Mouse (Mus musculus): ENCODE measurements around the gene Zfp2. TPM values are rescaled to one million over a fixed set of nuclear protein-coding genes. Genes with fewer than 3 reads are reported as not detected.

Zfp2 gene
- total RNA-seq (2014; rRNA removed) (4.3 and 5.1 TPM in 2 replicates), polyA plus RNA-seq (2012; rRNA removed) (1.1 and 1.5 TPM in 2 replicates)

DNA sequence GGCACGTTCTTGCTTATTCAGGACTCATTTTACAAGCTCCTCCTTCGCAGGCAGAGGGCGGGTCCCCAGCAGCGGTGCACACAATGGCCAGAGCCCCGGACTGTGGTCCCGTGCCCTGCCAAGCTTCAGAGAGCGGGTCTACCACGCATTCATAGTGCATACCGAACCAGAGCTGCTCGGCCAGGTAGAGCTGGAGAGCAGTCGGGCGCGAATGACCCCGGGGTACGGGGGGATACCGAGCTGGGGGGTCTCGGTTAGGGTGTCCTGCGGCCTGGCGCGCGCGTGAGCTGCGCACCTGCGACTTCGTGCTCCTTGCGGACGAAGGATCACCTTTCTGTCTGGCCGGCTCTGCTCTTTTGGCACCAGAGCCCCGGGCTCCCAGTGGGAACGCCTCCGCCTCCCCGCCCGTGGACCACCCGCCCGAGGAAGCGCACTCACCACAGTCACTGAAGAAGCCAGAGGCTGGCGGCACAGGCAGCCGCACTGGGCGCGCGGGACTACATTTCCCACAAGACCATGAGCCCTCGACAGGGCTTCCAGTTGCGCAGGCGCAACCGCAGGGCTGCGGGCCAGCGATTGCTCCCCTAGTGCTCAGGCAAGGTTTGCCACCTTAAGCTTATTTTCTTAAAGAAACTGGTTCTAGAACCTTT lies at the start of gene Zfp2:
Zfp2 (minus strand) TSS at position 495 of the 650 bp plus-strand sequence.
- Histone ChIP-seq H3K27me3 (ENCODE audit: control insufficient read depth, insufficient read depth, low read length) (no peaks in the 10 kb centered on the region), H3K4me1 (ENCODE audit: control insufficient read depth, insufficient read depth, low read length) (peaks cover 2% of the 10 kb centered on the region), H3K9ac (ENCODE audit: low read depth, low read length) (peak within 1 kb of the TSS; percentile 82), H3K79me2 (ENCODE audit: control insufficient read depth, insufficient read depth, low read length) (peaks cover 5% of the 10 kb centered on the region; the same call in 1 of the 2 replicates), H3K27ac (replicated peaks; ENCODE audit: insufficient read depth, low read depth, low read length) (peak within 1 kb of the TSS; percentile 59), H3K36me3 (ENCODE audit: control insufficient read depth, insufficient read depth, low read length) (peaks cover 9% of the 10 kb centered on the region), H3K4me3 (ENCODE audit: insufficient read depth, low read depth, low read length) (peak within 1 kb of the TSS; percentile 85)
- peak; percentile 80 for DNase-seq (ENCODE audit: extremely low read depth, low read depth, low spot score)
- 0 out of 2 replicates have a peak, but pooled peaks have one; percentile 29 for TF ChIP-seq POLR2A (IDR thresholded peaks at IDR 0.05; ENCODE audit: extremely low read depth, insufficient read depth, low read length)
- TF ChIP-seq CTCF (IDR thresholded peaks at IDR 0.05; ENCODE audit: low read depth, low read length) = peak; percentile 73
- WGBS = under 1% methylated on average over 47 of the region's 47 CpGs

DNA sequence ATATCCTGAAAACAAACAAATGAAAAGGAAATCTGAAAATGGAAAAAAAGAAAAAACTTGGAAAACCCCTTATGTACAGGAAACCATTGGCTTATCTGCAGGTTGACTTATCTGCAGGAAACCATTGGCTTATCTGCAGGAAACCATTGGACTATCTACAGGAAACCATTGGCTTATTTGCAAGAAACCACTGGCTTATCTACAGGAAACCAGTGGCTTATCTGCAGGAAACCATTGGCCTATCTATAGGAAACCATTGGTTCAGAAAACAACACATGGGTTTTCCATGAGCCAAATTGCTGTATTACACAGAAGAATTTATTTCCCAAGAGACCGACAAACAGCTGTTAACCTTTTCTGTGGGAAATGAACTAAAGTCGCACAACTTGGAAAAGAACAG lies 48.9 kb upstream of the Zfp2 start:
- no peak overlapping the region for H3K27ac ChIP-seq (replicated peaks; ENCODE audit: insufficient read depth, low read depth, low read length)
- no peaks in the 10 kb centered on the region for H3K27me3 ChIP-seq (ENCODE audit: control insufficient read depth, insufficient read depth, low read length)
- H3K4me1 ChIP-seq (ENCODE audit: control insufficient read depth, insufficient read depth, low read length) = no peaks in the 10 kb centered on the region
- 71% methylated on average over 2 of the region's 2 CpGs for WGBS
- no peaks in the 10 kb centered on the region for H3K79me2 ChIP-seq (ENCODE audit: control insufficient read depth, insufficient read depth, low read length)
- H3K9ac ChIP-seq (ENCODE audit: low read depth, low read length) = no peak overlapping the region
- no peaks in the 10 kb centered on the region for H3K36me3 ChIP-seq (ENCODE audit: control insufficient read depth, insufficient read depth, low read length)
- no peak for TF ChIP-seq CTCF (IDR thresholded peaks at IDR 0.05; ENCODE audit: low read depth, low read length)
- no peak for TF ChIP-seq POLR2A (IDR thresholded peaks at IDR 0.05; ENCODE audit: extremely low read depth, insufficient read depth, low read length)
- H3K4me3 ChIP-seq (ENCODE audit: insufficient read depth, low read depth, low read length) = no peak overlapping the region
- no peak for DNase-seq (ENCODE audit: extremely low read depth, low read depth, low spot score)

- Histone ChIP-seq H3K27ac (replicated peaks; ENCODE audit: insufficient read depth, low read depth, low read length) (no peak within 1 kb of the TSS), H3K79me2 (ENCODE audit: control insufficient read depth, insufficient read depth, low read length) (no peaks in the 10 kb centered on the region), H3K27me3 (ENCODE audit: control insufficient read depth, insufficient read depth, low read length) (no peaks in the 10 kb centered on the region), H3K9ac (ENCODE audit: low read depth, low read length) (no peak within 1 kb of the TSS), H3K4me1 (ENCODE audit: control insufficient read depth, insufficient read depth, low read length) (no peaks in the 10 kb centered on the region), H3K36me3 (ENCODE audit: control insufficient read depth, insufficient read depth, low read length) (no peaks in the 10 kb centered on the region), H3K4me3 (ENCODE audit: insufficient read depth, low read depth, low read length) (no peak within 1 kb of the TSS)
- DNase-seq (ENCODE audit: extremely low read depth, low read depth, low spot score) = no peak
- WGBS = 77% methylated on average over 6 of the region's 6 CpGs
- TF ChIP-seq POLR2A (IDR thresholded peaks at IDR 0.05; ENCODE audit: extremely low read depth, insufficient read depth, low read length) (no peak), CTCF (IDR thresholded peaks at IDR 0.05; ENCODE audit: low read depth, low read length) (no peak)
These were observed 37.7 kb upstream of the Zfp2 start, which contains the start of gene Prop1 for GRCm38 (mm10) chr11:50953665-50954064. TSS of gene Prop1 (minus strand) at chr11:50953765.

- 43% methylated on average over 14 of the region's 14 CpGs for WGBS
These were observed 36.3 kb upstream of the Zfp2 start for GRCm38 (mm10) chr11:50952290-50952689.

GRCm38 (mm10) chr11:50943506-50943905 lies 27.5 kb upstream of the Zfp2 start, which contains the start of gene 4933414I15Rik:
TSS of gene 4933414I15Rik (minus strand) at chr11:50943765.
- 73% methylated on average over 14 of the region's 14 CpGs for WGBS
- Histone ChIP-seq H3K4me3 (ENCODE audit: insufficient read depth, low read depth, low read length) (no peak within 1 kb of the TSS), H3K4me1 (ENCODE audit: control insufficient read depth, insufficient read depth, low read length) (no peaks in the 10 kb centered on the region), H3K79me2 (ENCODE audit: control insufficient read depth, insufficient read depth, low read length) (no peaks in the 10 kb centered on the region), H3K9ac (ENCODE audit: low read depth, low read length) (no peak within 1 kb of the TSS), H3K27ac (replicated peaks; ENCODE audit: insufficient read depth, low read depth, low read length) (no peak within 1 kb of the TSS), H3K27me3 (ENCODE audit: control insufficient read depth, insufficient read depth, low read length) (no peaks in the 10 kb centered on the region), H3K36me3 (ENCODE audit: control insufficient read depth, insufficient read depth, low read length) (no peaks in the 10 kb centered on the region)
- TF ChIP-seq CTCF (IDR thresholded peaks at IDR 0.05; ENCODE audit: low read depth, low read length) (no peak), POLR2A (IDR thresholded peaks at IDR 0.05; ENCODE audit: extremely low read depth, insufficient read depth, low read length) (no peak)
- no peak for DNase-seq (ENCODE audit: extremely low read depth, low read depth, low spot score)

More at GRCm38 (mm10) chr11:50952290-50952689, 36.3 kb upstream of the Zfp2 start:
- TF ChIP-seq CTCF (IDR thresholded peaks at IDR 0.05; ENCODE audit: low read depth, low read length) (no peak), POLR2A (IDR thresholded peaks at IDR 0.05; ENCODE audit: extremely low read depth, insufficient read depth, low read length) (no peak)
- Histone ChIP-seq H3K27me3 (ENCODE audit: control insufficient read depth, insufficient read depth, low read length) (no peaks in the 10 kb centered on the region), H3K4me1 (ENCODE audit: control insufficient read depth, insufficient read depth, low read length) (no peaks in the 10 kb centered on the region), H3K27ac (replicated peaks; ENCODE audit: insufficient read depth, low read depth, low read length) (no peak overlapping the region), H3K4me3 (ENCODE audit: insufficient read depth, low read depth, low read length) (no peak overlapping the region), H3K9ac (ENCODE audit: low read depth, low read length) (no peak overlapping the region), H3K36me3 (ENCODE audit: control insufficient read depth, insufficient read depth, low read length) (no peaks in the 10 kb centered on the region), H3K79me2 (ENCODE audit: control insufficient read depth, insufficient read depth, low read length) (no peaks in the 10 kb centered on the region)
- no peak for DNase-seq (ENCODE audit: extremely low read depth, low read depth, low spot score)

DNA sequence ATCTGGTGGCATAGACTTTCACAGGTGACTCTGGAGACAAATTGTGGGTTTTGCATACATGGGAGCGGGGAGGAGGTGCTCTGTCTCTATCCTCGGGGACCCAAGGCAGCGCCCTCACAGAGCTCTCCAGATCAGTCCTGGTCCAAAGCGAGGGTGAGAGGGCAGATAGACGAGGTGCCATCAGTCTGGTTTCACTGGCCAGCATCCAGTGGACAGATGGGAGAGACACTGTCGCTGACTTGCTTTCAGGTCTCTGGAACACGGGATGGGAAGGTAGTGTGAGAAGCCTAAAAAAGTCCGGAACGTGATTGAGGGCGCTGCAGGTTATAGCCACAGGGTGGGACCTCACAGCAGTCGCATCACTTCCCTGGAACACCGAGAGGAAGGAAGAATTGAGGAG lies 26.4 kb upstream of the Zfp2 start:
- Histone ChIP-seq H3K9ac (ENCODE audit: low read depth, low read length) (no peak overlapping the region), H3K79me2 (ENCODE audit: control insufficient read depth, insufficient read depth, low read length) (no peaks in the 10 kb centered on the region), H3K36me3 (ENCODE audit: control insufficient read depth, insufficient read depth, low read length) (no peaks in the 10 kb centered on the region), H3K4me3 (ENCODE audit: insufficient read depth, low read depth, low read length) (no peak overlapping the region), H3K27me3 (ENCODE audit: control insufficient read depth, insufficient read depth, low read length) (no peaks in the 10 kb centered on the region), H3K27ac (replicated peaks; ENCODE audit: insufficient read depth, low read depth, low read length) (no peak overlapping the region), H3K4me1 (ENCODE audit: control insufficient read depth, insufficient read depth, low read length) (no peaks in the 10 kb centered on the region)
- DNase-seq (ENCODE audit: extremely low read depth, low read depth, low spot score) = no peak
- TF ChIP-seq POLR2A (IDR thresholded peaks at IDR 0.05; ENCODE audit: extremely low read depth, insufficient read depth, low read length) (no peak), CTCF (IDR thresholded peaks at IDR 0.05; ENCODE audit: low read depth, low read length) (no peak)
- WGBS = 68% methylated on average over 12 of the region's 12 CpGs

Measured in liver, adult 2 months (tissue).